Mouse (Mus musculus) heart, embryonic 16.5 days (tissue): ENCODE data around the gene Ralgps2. TPM values are rescaled to one million over a fixed set of nuclear protein-coding genes. Genes with fewer than 3 reads are reported as not detected.

ENCODE experiments used
- ATAC-seq: fragments of 200-750 bp; cut with Nextera tagmentation; replicated peaks from 2 replicates; pipeline ENCODE4 v1.8.0; 2017; ENCODE audit warnings: moderate number of reproducible peaks; ENCODE audit not compliant: insufficient read depth, low FRiP score; ENCODE audit errors: extremely low read depth
- H3K27ac ChIP-seq: fragments of 300-500 bp; sonication (generic); 2 replicates; pipeline ENCODE4 v1.5.1; 2014; ENCODE audit warnings: mild to moderate bottlenecking, low read length, control low read depth, moderate library complexity
- H3K27me3 ChIP-seq: fragments of 300-500 bp; sonication (generic); 2 replicates; pipeline ENCODE4 v1.6.1; 2014; ENCODE audit warnings: low read length, mixed read lengths; ENCODE audit not compliant: control insufficient read depth, insufficient read depth
- H3K36me3 ChIP-seq: fragments of 300-500 bp; sonication (generic); 2 replicates; pipeline ENCODE4 v1.6.1; 2014; ENCODE audit not compliant: control insufficient read depth, insufficient read depth
- H3K4me1 ChIP-seq: fragments of 300-500 bp; sonication (generic); 2 replicates; pipeline ENCODE4 v1.6.1; 2014; ENCODE audit warnings: low read length, mixed read lengths; ENCODE audit not compliant: control insufficient read depth, insufficient read depth
- H3K4me2 ChIP-seq: fragments of 300-500 bp; sonication (generic); 2 replicates; pipeline ENCODE4 v1.6.1; 2014; ENCODE audit warnings: low read depth, mild to moderate bottlenecking, control low read depth, low read length
- H3K4me3 ChIP-seq: fragments of 300-500 bp; sonication (generic); 2 replicates; pipeline ENCODE4 v1.5.1; 2014; ENCODE audit warnings: mild to moderate bottlenecking, control low read depth, low read length
- H3K9ac ChIP-seq: fragments of 300-500 bp; sonication (generic); 2 replicates; pipeline ENCODE4 v1.6.1; 2014; ENCODE audit warnings: low read length, control low read depth
- H3K9me3 ChIP-seq: fragments of 300-500 bp; sonication (generic); replicated peaks from 2 replicates; pipeline ENCODE4 v1.6.1; 2016; ENCODE audit warnings: low read length; ENCODE audit not compliant: control insufficient read depth
- WGBS: fragments of 180-500 bp; shearing (Covaris S2); extraction: QIAGEN DNeasy Blood & Tissue Kit; methylation state at CpG from one replicate; pipeline ENCODE4 v1.1.7; 2014; 5-methylcytosine and 5-hydroxymethylcytosine counted together
- polyA plus RNA-seq: library from polyadenylated mRNA; unstranded; fragments of >200 nt; fragmentation: Nextera tagmentation; extraction: Ambion mirVana; gene quantifications from 2 replicates; pipeline ENCODE4 v1.2.1, GENCODE M21; 2015

Gene Ralgps2
- polyA plus RNA-seq, 1 experiment from 2014 or later = 58.2 TPM

GRCm38 (mm10) chr1:156888830-156889229 lies 50.6 kb downstream of the Ralgps2 start:
- Histone ChIP-seq H3K4me3 (no peak overlapping the region), H3K36me3 (peaks cover 11% of the 10 kb centered on the region; the same call in 1 of the 2 replicates), H3K9ac (no peak overlapping the region), H3K4me2 (no peak overlapping the region), H3K27me3 (no peaks in the 10 kb centered on the region), H3K9me3 (no peaks in the 10 kb centered on the region), H3K4me1 (no peaks in the 10 kb centered on the region), H3K27ac (no peak overlapping the region)
- 84% methylated on average over 4 of the region's 4 CpGs for WGBS
- ATAC-seq = no peak

GRCm38 (mm10) chr1:156885879-156886278 lies 53.5 kb downstream of the Ralgps2 start:
- H3K4me2 ChIP-seq = no peak overlapping the region
- H3K4me3 ChIP-seq = no peak overlapping the region
- H3K9ac ChIP-seq = no peak overlapping the region
- no peak for ATAC-seq
- H3K9me3 ChIP-seq = no peaks in the 10 kb centered on the region
- 79% methylated on average over 2 of the region's 2 CpGs for WGBS
- H3K36me3 ChIP-seq = peaks cover 14% of the 10 kb centered on the region
- H3K27ac ChIP-seq = no peak overlapping the region
- H3K4me1 ChIP-seq = no peaks in the 10 kb centered on the region
- H3K27me3 ChIP-seq = no peaks in the 10 kb centered on the region

- no peak for ATAC-seq
- Histone ChIP-seq H3K9ac (no peak overlapping the region), H3K27ac (no peak overlapping the region), H3K4me1 (no peaks in the 10 kb centered on the region), H3K36me3 (peaks cover 14% of the 10 kb centered on the region), H3K9me3 (no peaks in the 10 kb centered on the region), H3K4me2 (no peak overlapping the region), H3K4me3 (no peak overlapping the region), H3K27me3 (no peaks in the 10 kb centered on the region)
- 84% methylated on average over 2 of the region's 2 CpGs for WGBS
Measured at GRCm38 (mm10) chr1:156884782-156885181, 54.6 kb downstream of the Ralgps2 start.

GRCm38 (mm10) chr1:156870616-156871015 lies 68.8 kb downstream of the Ralgps2 start:
- H3K4me2 ChIP-seq = no peak overlapping the region
- H3K36me3 ChIP-seq = no peaks in the 10 kb centered on the region
- H3K9ac ChIP-seq = no peak overlapping the region
- no peaks in the 10 kb centered on the region for H3K27me3 ChIP-seq
- H3K4me1 ChIP-seq = peaks cover 15% of the 10 kb centered on the region
- no peak for ATAC-seq
- no peak overlapping the region for H3K4me3 ChIP-seq
- no peaks in the 10 kb centered on the region for H3K9me3 ChIP-seq
- 77% methylated on average over 4 of the region's 4 CpGs for WGBS
- H3K27ac ChIP-seq = no peak overlapping the region

GRCm38 (mm10) chr1:156870028-156870427 lies 69.4 kb downstream of the Ralgps2 start:
- Histone ChIP-seq H3K4me1 (peaks cover 15% of the 10 kb centered on the region), H3K27ac (no peak overlapping the region), H3K4me3 (no peak overlapping the region), H3K36me3 (no peaks in the 10 kb centered on the region), H3K9me3 (no peaks in the 10 kb centered on the region), H3K27me3 (no peaks in the 10 kb centered on the region), H3K4me2 (no peak overlapping the region), H3K9ac (no peak overlapping the region)
- ATAC-seq = no peak
- WGBS = 74% methylated on average over 5 of the region's 5 CpGs

GRCm38 (mm10) chr1:156864240-156864639 lies 75.2 kb downstream of the Ralgps2 start:
- Histone ChIP-seq H3K27me3 (no peaks in the 10 kb centered on the region), H3K9me3 (no peaks in the 10 kb centered on the region), H3K36me3 (no peaks in the 10 kb centered on the region), H3K9ac (no peak overlapping the region), H3K27ac (peak overlapping the region; percentile 60), H3K4me3 (no peak overlapping the region), H3K4me1 (peaks cover 25% of the 10 kb centered on the region), H3K4me2 (no peak overlapping the region)
- ATAC-seq = 0 out of 2 replicates have a peak, but pooled peaks have one; percentile 40
- 52% methylated on average over 3 of the region's 3 CpGs for WGBS

- no peaks in the 10 kb centered on the region for H3K9me3 ChIP-seq
- H3K4me2 ChIP-seq = no peak overlapping the region
- H3K27me3 ChIP-seq = no peaks in the 10 kb centered on the region
- H3K9ac ChIP-seq = no peak overlapping the region
- ATAC-seq = 0 out of 2 replicates have a peak, but pooled peaks have one; percentile 52
- H3K36me3 ChIP-seq = no peaks in the 10 kb centered on the region
- 51% methylated on average over 3 of the region's 3 CpGs for WGBS
- H3K4me3 ChIP-seq = no peak overlapping the region
- H3K4me1 ChIP-seq = peaks cover 25% of the 10 kb centered on the region
- peak overlapping the region; percentile 60 for H3K27ac ChIP-seq
Measured at GRCm38 (mm10) chr1:156863726-156864125, 75.7 kb downstream of the Ralgps2 start.

- Histone ChIP-seq H3K27ac (no peak overlapping the region), H3K27me3 (no peaks in the 10 kb centered on the region), H3K4me2 (no peak overlapping the region), H3K36me3 (no peaks in the 10 kb centered on the region), H3K4me1 (peaks cover 18% of the 10 kb centered on the region), H3K9ac (no peak overlapping the region), H3K4me3 (no peak overlapping the region), H3K9me3 (no peaks in the 10 kb centered on the region)
- 39% methylated on average over 4 of the region's 4 CpGs for WGBS
- ATAC-seq = no peak
Measured at GRCm38 (mm10) chr1:156861475-156862043, 77.9 kb downstream of the Ralgps2 start.

- ATAC-seq = no peak
- no peaks in the 10 kb centered on the region for H3K27me3 ChIP-seq
- H3K4me2 ChIP-seq = no peak overlapping the region
- WGBS = 82% methylated on average over 8 of the region's 8 CpGs
- no peak overlapping the region for H3K27ac ChIP-seq
- H3K9ac ChIP-seq = no peak overlapping the region
- H3K9me3 ChIP-seq = no peaks in the 10 kb centered on the region
- H3K4me3 ChIP-seq = no peak overlapping the region
- H3K4me1 ChIP-seq = peaks cover 10% of the 10 kb centered on the region
- no peaks in the 10 kb centered on the region for H3K36me3 ChIP-seq
Measured at GRCm38 (mm10) chr1:156860266-156860665, 79.2 kb downstream of the Ralgps2 start.
